Mouse (Mus musculus) left cerebral cortex, adult 11 months (tissue): ENCODE measurements around the gene Fuom.

ENCODE experiments used
- DNase-seq: peaks from one replicate; pipeline ENCODE4 v3.0.0; 2022; ENCODE audit warnings: low spot score

Gene Fuom

DNA sequence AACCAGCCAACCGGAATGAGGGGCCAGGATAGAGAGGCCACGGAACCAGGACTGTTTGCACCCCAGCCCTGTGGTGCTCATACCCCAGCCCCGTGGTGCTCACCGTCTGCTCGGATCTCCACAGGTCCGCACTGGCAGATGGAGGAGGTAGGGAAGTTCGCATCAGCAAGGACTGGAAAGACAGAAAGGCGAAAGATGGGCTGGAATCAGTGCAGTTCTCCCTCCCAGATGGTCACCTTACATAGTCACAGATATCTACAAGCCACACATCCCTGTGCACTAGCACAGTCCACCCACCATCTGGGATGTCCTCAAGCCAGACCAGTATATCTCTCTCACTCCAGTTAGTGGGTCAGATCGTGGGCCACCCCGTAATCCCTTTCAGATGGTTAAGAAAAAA lies 743 bp downstream of the Fuom start:
- DNase-seq, result no peak

DNA sequence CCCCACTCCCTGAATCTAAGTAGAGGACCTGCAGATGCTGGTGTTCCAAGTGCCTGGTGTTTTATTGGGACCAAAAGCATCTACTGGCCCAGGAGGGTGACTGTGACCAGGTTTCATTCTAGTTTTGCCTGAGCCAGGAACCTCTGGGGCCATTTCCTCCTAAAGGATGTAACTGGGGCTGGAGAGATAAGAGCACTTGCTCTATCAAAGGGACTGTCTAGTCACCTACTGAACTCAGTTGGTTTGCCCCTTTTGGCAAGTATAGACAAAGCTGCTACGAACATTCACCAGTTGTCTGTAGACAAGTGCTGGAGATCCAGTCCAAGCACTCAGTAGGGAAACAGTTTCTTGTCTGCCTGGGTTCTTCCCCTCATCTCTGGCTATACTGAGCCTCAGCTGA lies 3.8 kb downstream of the Fuom start:
- DNase-seq, result no peak

DNA sequence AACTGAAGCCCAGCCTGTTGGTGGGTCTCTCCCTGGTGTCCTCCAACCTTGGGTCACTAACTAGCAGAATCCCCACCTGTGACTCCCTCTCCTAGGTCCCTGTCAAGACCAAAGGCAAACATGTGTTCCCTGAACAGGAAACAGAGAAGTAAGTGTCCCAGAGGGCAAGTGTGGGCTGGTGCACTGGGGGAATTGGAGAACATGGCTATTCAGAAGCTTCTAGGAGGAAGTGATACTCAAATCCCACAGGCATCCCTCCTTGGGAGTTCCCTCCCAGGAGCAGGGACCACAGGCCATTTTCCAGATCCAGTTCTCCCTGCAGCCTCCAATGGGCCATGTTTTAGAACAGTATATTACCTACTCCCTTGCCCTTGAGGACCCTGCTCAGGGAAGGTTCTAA lies 6.2 kb downstream of the Fuom start:
- no peak for DNase-seq

DNA sequence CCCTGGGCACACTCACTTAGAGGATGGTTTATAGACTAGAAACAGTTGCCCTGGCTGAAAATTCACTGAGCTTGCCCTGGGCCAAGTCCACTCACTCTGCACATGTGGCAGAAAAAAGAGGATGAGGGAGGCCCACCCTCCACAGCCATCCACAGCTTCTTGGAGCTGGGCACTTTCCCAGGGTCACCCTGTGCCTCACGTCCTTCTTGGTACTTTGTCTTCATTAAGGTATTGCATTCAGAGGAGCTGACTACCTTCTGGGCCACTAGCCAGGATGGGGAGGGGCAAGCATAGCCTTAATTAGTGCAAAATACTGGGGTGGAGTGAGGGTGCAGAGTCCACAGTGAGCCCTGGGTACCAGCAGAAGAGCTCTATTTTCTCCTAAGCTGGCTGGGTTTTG lies 6.7 kb downstream of the Fuom start:
- no peak for DNase-seq

DNA sequence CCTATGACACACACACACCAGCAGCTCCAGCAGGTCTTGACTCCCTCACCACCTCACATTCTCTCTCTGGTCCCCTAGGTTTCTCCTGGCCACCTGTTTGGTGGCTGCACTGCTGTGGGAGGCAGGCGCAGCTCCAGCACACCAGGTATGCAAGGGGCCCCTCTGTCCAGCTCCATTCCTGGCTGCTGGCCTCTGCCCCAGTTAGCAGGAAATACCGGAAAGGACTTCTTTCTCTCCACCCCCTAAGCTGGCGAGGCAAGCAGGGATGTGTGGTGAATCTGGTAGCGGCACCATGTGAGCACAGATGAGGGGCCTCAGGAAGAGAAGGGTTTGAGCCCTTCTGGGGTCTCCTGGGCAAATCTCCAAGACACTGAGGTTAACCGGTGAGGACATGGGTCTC lies 7.3 kb downstream of the Fuom start:
- DNase-seq, result no peak

DNA sequence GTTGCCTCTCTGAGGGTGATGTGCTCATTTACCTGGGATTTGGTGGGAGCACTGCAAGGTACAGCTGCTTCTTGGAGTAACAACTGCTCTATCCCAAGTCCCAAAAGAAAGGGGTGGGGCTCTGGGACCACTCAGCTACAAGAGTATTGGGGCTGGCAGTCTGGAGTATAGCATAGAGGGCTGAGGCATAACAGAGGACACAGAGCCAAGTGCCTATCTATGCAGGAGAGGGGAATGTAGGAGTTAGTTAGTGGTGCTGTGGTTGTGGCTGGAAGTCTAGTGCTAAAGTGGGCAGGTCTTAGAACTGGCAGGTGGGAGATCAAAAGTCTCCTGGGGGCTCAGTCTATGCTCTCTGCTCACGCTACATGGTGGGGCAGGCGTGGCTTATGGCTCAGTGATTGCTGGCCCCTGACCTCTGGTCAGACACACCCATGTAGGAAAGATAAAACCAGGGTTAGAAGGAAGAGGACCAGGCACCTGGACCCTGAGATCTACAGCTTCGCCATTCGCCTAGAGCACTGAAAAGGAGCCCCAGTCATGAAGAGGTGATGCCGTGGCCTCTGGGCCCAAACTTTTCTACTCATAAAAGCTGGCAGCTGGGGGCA lies 9.2 kb downstream of the Fuom start, which contains the start of gene Prap1:
Gene Prap1 (plus strand): TSS at position 472 of the 605 bp plus-strand sequence.
- DNase-seq, result no peak

DNA sequence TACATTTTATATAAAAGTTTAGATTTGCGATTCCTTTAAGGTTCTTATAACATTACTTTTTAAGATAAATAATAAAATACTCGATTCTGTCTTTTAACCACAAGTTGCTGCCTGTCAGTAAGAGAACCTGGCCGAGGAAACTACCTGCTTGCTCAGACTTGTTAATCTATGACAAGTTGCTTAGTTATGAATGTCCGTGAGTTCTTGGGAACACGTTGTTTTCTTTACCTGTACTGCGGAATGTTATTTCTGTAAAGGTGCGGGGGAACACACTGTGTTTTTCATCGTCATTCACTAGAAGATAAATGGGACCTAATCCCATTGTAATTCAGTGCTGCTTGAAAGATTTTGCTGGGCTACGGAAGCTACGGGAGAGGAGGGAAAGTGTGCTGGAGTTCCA lies 11.6 kb downstream of the Fuom start:
- DNase-seq, result no peak

DNA sequence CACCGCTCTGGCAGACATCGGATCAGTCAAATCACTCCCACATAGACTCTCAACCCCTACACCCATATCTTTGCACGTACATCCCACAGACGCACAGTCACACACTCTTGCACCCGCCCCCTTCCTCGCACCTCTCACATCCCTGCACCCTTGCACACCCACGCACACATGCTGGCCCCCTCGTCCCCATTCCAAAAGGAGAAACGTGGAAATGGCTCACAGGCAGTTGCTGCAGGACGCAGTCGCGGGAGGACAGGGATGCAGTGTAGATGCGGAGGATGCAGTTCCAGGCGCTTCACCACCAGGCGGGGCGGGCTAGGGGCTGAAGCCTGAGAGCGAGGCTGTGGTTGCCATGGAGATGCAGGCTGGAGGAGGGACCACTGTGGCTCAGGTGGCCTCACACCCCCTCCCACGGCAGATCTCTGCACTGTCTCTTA lies 20.0 kb downstream of the Fuom start, which contains the start of gene Caly:
Gene Caly (minus strand): TSS at position 307 of the 437 bp plus-strand sequence.
- peak; percentile 90 for DNase-seq

DNA sequence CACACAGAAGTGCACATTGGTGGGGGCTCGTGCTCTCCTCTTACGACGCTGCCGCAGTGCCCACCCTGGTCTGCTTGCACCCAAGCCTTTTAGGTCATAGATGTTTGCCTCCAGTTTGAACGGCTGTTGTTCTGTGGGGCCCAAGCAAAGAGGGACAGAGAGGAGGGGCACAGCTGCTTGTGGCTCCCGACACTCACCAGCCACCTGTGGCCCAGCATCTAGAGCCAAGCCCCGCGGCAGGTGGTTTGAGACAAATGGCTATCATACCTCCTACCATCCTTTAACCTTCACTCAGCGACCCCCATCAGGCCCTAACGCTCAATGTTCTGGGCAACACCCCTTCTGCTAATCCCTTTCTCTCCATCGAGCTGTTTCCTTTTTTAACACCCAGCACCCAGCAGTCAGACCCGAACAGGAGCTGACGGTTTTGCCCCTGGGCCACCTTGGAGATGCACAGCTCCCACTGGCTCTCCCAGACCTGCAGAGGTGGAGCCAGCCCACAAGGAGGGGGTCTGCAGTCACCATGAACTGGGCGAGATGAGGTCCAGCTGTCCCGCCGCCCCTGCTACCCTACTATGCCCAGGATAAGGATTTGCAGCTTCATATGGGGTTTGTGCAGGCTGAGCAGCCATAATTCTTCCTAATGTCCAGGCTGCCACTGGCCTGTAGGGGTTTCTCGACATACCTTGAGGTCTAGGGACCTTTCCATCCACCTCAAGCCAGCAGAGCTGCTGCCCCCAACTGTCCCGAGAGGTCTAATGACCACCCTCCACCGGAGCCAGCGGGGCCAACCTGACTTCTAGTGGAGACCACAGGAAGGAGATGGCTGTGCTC lies 20.6 kb downstream of the Fuom start:
- DNase-seq, result peak; percentile 29

DNA sequence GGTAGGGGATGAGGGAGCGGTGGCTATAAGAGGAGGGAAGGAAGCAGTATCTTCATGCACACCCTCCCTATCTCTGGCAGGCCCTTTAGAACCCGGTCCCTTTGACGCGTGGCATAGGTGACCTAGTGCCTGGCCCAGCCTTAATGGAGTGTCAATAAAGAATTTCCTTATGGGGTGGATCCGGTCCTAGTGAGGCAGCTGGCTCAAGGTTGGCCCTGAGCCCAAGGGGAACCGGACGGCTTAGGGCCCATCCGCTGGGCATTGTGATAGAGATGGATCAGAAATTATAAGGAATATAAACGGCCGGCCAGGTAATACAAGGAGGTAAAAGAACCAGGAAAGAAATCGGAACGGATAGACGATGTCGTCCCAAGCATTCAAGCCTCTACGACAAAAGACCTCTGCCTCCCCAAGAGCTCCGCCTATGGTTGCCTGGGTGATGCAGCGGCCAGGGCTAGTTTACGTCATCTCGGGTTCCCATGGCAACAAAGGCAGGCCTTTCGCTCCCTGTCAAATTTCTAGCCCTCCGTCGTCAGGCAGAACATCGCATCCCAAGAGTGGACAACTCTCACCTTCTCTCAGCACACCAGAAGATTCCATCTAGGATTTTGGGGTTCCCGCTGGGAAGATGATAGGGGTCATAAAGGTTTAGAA lies 21.6 kb downstream of the Fuom start:
- DNase-seq, result peak; percentile 89

DNA sequence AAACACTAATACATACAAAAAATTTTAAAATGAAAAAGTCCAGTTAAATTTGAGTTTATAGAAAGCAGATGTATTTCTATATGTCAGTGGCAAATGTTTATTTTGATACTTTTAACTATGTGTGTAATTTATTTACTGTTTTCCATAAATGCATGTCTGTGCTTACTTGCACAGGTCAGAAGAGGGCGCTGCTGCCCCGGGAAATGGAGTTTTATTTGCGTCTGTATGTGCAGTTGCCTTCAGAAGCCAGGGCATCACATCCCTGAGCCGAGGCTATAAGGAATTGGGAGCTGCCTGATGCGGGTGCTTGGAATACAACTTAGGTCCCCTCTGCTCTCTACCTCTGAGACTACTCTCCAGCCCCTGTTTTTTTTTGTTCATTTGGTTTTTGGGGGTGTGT lies 23.5 kb downstream of the Fuom start:
- DNase-seq, result no peak

DNA sequence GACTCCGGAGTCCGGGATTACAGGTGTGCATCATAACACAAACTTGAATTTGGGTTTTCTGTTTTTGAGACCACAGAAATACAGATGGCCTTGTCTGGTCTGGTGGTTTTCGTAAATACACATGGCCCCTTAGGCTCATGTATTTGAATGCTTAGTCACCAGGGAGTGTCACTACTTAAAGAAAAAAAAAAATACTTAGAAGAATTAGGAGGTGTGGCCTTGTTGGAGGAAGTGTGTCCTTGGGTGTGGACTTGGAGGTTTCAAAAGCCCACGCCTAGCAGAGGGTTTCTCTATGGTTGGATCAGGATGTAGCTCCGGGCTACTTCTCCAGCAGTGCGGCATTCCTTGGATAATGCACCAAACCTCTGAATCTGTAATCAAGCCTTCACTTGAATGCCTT lies 24.5 kb downstream of the Fuom start:
- no peak for DNase-seq

DNA sequence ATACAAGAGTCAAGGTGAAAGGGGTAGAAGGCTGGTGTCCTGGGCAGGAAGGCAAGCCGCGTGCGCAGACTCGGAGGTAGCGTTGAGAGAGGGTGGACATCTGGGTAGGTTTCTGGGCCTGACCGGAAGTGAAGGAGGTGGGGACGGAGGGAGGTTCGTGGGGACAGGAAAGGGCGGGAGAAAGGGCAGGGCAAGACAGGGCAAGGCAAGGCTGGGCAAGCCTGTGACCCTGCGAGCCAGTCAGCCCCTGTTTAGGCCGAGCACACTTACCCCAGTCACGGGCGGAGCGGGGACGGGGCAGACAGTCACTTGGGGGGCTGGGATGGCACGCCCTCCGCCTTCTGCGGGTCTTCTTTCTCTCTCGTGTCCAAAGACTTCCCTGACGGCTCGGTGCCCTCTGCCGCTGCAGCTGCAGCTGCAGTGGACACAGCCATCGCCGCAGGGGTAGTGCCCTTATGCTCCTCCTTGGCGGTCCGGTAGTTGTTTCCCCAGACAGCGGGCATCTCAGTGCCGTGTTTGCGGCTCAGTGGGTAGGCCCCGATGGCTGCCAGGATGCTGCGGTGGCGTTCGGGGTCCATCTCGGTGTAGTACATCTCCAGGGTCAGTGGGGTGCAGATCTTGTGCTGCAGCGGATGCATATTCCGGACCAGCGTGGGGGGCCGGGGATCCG lies 32.1 kb downstream of the Fuom start:
- DNase-seq, result no peak

DNA sequence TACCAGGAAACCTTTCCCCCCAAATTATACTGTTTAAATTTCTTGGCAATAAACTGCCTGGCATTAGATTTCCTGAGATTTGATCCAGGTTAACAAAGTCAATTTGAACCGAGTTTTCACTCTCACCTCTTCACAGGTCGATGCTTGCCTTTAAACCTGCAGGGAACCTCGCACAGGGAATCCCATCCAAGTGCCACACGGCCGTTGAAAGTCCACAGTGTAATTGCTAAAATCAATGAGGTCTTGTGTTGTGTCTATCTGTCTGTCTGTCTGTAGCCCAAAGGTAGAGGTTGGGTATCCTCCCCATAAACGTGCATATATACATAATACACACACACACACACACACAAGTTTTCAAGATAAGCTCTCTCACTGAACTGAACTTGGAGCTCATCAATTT lies 34.8 kb downstream of the Fuom start:
- no peak for DNase-seq

DNA sequence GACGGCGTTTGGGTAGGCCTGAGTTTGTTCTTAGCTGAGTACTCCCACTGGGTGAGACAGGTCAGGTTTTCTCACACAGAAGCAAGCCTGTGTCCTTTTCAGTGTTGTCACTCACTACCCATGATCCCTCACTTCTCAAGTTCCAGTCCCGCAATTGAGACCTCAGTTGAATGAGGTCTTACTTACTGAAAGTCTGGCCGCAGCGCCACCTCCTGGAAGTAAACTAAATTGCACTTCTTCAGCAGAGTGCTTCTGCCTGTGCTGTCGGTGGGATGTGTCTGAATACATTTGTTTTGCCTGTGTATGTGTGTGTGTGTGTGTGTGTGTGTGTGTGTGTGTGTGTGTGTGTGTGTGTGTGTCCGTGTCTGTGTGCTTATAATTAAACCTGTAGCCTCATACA lies 39.1 kb downstream of the Fuom start:
- DNase-seq, result peak; percentile 33

DNA sequence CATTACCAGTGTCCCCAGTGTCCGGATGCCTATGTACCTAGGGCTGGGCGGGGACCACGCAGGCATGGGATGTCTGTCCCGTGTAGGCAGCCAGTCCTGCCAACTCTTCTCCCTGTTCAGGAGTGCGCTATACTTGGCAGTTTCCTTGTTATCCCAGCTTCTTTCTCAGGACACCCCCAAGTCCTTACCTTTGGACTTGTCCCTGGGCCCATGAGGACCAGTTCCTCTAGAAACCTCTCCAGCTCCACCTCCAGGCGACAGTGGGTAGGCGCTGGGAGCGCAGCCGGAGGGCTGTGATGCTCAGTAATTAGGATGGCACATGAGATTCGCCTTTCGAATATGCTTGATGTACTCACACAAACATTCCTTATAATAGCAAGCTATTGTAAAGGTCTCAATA lies 39.9 kb downstream of the Fuom start:
- DNase-seq, result no peak

DNA sequence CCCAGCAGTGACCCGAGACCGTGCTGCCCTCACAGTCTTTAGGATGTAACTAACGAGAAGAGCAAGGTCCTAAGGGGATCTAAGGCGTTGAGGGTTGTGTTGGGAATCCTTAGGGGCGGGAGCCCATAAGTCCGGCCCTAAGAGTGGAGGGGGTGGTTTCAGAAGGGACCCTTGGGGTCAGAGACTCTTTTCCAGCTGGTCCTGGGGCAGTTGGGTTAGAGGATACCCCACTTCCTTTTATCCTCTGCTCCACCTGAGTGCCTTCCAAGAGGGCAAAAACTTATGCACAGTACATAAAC lies 40.5 kb downstream of the Fuom start:
- DNase-seq, result no peak

DNA sequence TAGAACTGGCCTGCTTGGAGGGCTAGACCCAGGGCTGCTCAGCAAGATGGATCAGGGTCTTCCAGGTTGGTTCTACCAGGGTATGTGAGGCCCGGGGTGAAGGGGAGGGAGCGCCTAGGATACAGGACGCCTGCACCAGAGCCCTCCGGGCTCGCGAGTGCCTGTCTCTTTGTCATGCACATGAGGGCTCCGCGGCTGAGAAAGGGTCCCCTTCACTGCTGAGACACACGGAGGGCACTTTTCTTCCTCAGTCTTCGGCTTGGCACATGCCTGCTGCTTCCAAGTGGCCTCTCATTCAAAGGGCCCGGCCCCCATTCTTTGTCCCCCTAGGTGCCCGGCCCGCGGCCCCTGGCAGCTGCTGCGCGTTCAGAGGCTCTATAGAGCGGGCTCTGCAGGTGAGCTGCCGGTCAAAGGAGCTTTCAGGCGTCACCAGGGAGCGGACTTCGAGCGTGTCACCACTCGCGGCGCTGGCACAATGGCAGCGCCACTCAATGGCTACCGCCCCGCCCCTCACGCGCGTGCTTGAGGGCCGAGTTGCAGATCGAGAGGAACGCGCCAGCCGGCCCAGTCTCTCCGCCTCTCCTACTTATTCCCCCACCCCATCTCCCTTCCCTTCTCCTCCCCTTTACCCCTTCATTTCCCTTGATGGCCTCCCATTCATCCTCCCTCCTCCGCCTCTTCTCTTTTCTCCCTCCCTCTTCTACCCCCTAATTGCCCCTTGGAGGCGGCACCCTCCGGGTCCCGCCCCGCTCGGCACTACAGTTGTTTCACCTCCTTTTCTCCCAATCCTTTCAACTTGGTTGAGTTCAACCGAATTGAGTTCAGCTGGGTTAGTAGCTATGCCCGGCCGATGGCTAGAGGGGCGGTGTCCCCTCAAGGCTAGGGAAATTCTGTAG lies 41.1 kb downstream of the Fuom start:
- DNase-seq, result no peak

DNA sequence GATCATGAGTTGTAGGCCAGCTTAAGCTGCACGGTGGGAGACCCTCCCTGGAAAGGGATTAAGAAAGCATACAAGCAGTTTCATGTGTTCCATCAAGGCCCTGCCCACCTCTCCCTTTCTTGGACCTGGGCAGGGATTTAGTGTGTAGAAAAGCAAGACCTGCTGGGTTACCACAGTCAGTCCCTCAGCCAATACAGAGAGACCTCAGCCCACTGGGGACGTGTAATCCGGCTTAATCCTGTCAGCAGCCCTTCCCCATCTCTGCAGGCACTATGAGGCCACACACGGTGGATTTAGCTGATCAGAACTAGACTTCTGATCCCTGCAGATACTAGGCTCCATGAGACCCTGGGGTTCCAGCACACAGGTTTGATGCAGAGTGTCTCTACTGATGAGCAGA lies 42.6 kb downstream of the Fuom start:
- no peak for DNase-seq

DNA sequence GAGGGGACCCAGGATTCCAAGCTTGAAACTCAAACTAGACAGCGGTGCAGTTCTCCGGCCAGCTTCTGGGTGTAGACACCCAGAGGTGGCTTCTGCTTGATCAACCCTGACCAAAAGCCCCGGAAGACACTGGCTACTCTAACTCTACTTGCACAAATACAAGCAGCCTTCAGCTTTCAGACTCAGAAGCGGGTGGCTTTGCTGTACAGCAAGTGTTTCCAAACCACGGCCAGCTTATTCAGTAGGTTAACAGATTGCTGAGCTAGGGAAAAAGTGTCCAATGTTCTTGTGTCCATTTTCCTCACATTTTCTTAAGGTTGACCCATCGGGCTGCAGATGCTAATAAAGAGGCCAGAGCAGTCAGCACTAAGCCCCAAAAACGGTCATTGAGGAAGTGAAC lies 43.7 kb downstream of the Fuom start:
- DNase-seq, result no peak
